8 mouse cellular contexts compared by ENCODE assay signal in the genomic region with DNA sequence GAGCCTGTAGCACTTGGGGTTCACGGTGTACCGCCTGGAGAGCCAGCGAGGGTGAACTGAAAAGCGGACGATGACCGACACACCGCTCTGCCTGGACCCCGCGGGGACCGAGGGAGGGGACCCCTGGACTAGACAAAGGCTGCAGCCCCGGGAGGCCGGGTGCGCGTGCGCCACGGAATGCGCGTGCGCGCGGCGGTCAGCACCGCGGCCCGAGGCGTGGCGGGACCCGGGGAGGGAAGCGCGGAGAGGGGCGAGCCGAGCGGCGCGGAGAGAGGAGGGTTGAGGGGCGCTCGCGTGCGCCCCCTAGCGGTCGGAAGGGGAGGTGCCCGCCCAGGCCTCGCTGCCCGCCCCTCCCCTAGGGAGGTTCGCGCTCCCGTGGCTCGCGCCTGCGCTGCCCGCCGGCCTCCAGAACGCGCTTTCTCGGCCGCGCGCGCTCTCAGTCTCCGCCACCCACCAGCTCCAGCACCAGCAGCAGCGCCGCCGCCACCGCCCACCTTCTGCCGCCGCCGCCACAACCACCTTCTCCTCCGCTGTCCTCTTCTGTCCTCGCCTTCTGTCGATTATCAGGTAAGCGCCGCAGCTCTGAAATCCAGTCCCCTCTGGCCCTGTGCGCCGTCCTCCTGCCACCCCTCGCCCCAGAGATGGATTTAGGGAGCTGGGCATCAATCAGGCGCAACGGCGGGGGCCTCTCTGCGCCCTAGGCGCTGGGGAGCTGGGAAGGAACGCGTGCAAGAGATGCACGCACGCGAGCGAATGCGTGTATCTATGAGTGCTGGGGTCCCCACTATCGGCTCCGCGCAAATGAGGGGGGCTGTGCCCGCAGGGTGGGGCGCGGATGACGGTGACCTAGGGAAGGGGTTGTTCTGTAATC. TPM values are rescaled to one million over a fixed set of nuclear protein-coding genes. Genes with fewer than 3 reads are reported as not detected.
DNase-seq lines count a peak whose midpoint lies in the region; ATAC-seq lines count a peak whose summit lies in the region.

Gene Mapt, plus strand, starts transcription at position 350 of the 871 bp plus-strand sequence.

- H3K36me3 ChIP-seq in hindbrain, embryonic 12.5 days = no peaks in the 10 kb centered on the region

- peak; percentile 88 for ATAC-seq in hindbrain, embryonic 12.5 days (ENCODE audit: low FRiP score)

- DNase-seq in MN1 (ENCODE audit: low spot score) = peak; percentile 91
- peak; percentile 95 for DNase-seq in cerebellum, adult 9-11 months
- peak; percentile 81 to 91 for DNase-seq in frontal cortex, postnatal 10 days (ENCODE audit: low spot score in 2 of 2)
- peak; percentile 90 to 92 for DNase-seq in layer of hippocampus, postnatal 14 days (ENCODE audit: low spot score in 2 of 2)
- DNase-seq in lung, postnatal 10 days = peak; percentile 91
- DNase-seq in retina, adult 2 months (ENCODE audit: low read depth, low spot score) = peak; percentile 68
- DNase-seq in thymus, postnatal 36 days = peak; percentile 55 to 62

- no peaks in the 10 kb centered on the region for H3K9me3 ChIP-seq in hindbrain, embryonic 12.5 days (replicated peaks)

- H3K9ac ChIP-seq in hindbrain, embryonic 12.5 days = peak within 1 kb of the TSS; percentile 80

- under 1% methylated on average over 54 of the region's 94 CpGs for WGBS in hindbrain, embryonic 12.5 days

- H3K27ac ChIP-seq in hindbrain, embryonic 12.5 days = peak within 1 kb of the TSS; percentile 94

- H3K4me3 ChIP-seq in hindbrain, embryonic 12.5 days = peak within 1 kb of the TSS; percentile 72

- peaks cover 41% of the 10 kb centered on the region for H3K27me3 ChIP-seq in hindbrain, embryonic 12.5 days

- peak within 1 kb of the TSS; percentile 89 for H3K4me2 ChIP-seq in hindbrain, embryonic 12.5 days (replicated peaks)

- H3K4me1 ChIP-seq in hindbrain, embryonic 12.5 days = peaks cover 38% of the 10 kb centered on the region

RNA-seq across cellular contexts. Expression of gene Mapt, which starts in this region (rescaled TPM):
- polyA plus RNA-seq in hindbrain, embryonic 12.5 days (2016; fragmentation: Nextera tagmentation; extraction: Ambion mirVana) = 235 and 248 TPM in 2 replicates
- 100 to 1,000 TPM; 323 to 343 TPM for total RNA-seq in layer of hippocampus, postnatal 14 days (2021)

Comparison
In these comparisons a context has a peak if more than half of its experiments do, and no peak if none do; other contexts are left out.
1. Peak in every context shown above with its lines: DNase-seq, ATAC-seq, H3K4me3 ChIP-seq and H3K27ac ChIP-seq.